Mouse (Mus musculus) stomach, embryonic 14.5 days (tissue): Measurements from ENCODE around the gene Ifitm1. TPM values are rescaled to one million over a fixed set of nuclear protein-coding genes. Genes with fewer than 3 reads are reported as not detected.

Experiments used
- ATAC-seq: fragments of 200-750 bp; cut with Nextera tagmentation; 2 replicates; pipeline ENCODE4 v1.8.0; 2017; ENCODE audit warnings: low read depth, moderate TSS enrichment; ENCODE audit not compliant: insufficient number of reproducible peaks, insufficient read depth, low FRiP score
- H3K27ac ChIP-seq: fragments of 300-500 bp; sonication (generic); 2 replicates; pipeline ENCODE4 v1.5.1; 2014; ENCODE audit warnings: mild to moderate bottlenecking, low read length, moderate library complexity, mixed read lengths
- H3K27me3 ChIP-seq: fragments of 300-500 bp; sonication (generic); 2 replicates; pipeline ENCODE4 v1.6.1; 2014; ENCODE audit warnings: low read length, control low read depth, mixed read lengths; ENCODE audit not compliant: control insufficient read depth, insufficient read depth
- H3K36me3 ChIP-seq: fragments of 300-500 bp; sonication (generic); 2 replicates; pipeline ENCODE4 v1.6.1; 2014; ENCODE audit warnings: mild to moderate bottlenecking, control low read depth, low read length, moderate library complexity, mixed read lengths; ENCODE audit not compliant: control insufficient read depth, insufficient read depth
- H3K4me1 ChIP-seq: fragments of 300-500 bp; sonication (generic); 2 replicates; pipeline ENCODE4 v1.6.1; 2014; ENCODE audit warnings: low read length, control low read depth, mixed read lengths; ENCODE audit not compliant: control insufficient read depth, insufficient read depth
- H3K4me2 ChIP-seq: fragments of 300-500 bp; sonication (generic); replicated peaks from 2 replicates; pipeline ENCODE4 v1.6.1; 2014; ENCODE audit warnings: low read depth, low read length, control low read depth
- H3K4me3 ChIP-seq: fragments of 300-500 bp; sonication (generic); 2 replicates; pipeline ENCODE4 v1.5.1; 2014; ENCODE audit warnings: low read depth, low read length, control low read depth
- H3K9ac ChIP-seq: fragments of 300-500 bp; sonication (generic); replicated peaks from 2 replicates; pipeline ENCODE4 v1.6.1; 2014; ENCODE audit warnings: low read depth, mild to moderate bottlenecking, control low read depth, low read length, moderate library complexity, mixed read lengths
- H3K9me3 ChIP-seq: fragments of 300-500 bp; sonication (generic); 2 replicates; pipeline ENCODE4 v1.6.1; 2016; ENCODE audit warnings: low read depth, low read length, control low read depth; ENCODE audit not compliant: control insufficient read depth
- WGBS: fragments of 180-500 bp; shearing (Covaris S2); extraction: QIAGEN DNeasy Blood & Tissue Kit; methylation state at CpG from one replicate; pipeline ENCODE4 v1.1.7; 2014; 5-methylcytosine and 5-hydroxymethylcytosine counted together
- polyA plus RNA-seq: library from polyadenylated mRNA; unstranded; fragments of >200 nt; fragmentation: Nextera tagmentation; extraction: Ambion mirVana; gene quantifications from 2 replicates; pipeline ENCODE4 v1.2.1, GENCODE M21; 2014

Ifitm1 gene
- polyA plus RNA-seq, 1 experiment from 2014 or later, result 289 TPM

DNA sequence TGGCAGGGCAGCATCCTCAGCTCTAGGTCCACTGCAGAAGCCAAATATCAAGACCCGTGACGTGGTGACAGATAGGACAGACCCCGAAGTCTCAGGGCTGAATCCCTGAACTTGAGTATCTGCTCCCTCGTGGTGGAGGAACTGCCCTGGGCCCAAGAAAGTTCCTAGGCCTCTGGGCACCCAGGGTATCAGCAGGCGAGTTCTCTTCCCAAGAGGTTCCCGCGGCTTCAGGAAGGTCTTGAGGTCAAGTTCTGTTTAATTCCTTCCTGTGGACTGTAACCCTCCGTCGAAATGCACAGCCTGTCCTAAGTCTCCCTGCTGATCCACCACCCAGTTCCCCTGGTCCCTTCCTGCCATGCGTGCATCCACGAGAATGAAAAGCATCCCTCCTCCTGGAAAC lies 13.9 kb upstream of the Ifitm1 start:
- WGBS, result 76% methylated on average over 11 of the region's 11 CpGs
- Histone ChIP-seq H3K27me3 (no peaks in the 10 kb centered on the region), H3K4me2 (peak overlapping the region; percentile 86)

GRCm38 (mm10) chr7:140953800-140954732 lies 13.0 kb upstream of the Ifitm1 start:
- Histone ChIP-seq H3K9ac (peak overlapping the region; percentile 65; the same call in 1 of the 2 replicates), H3K27me3 (no peaks in the 10 kb centered on the region), H3K36me3 (peaks cover 6% of the 10 kb centered on the region; the same call in 1 of the 2 replicates), H3K4me1 (peaks cover 54% of the 10 kb centered on the region), H3K9me3 (no peaks in the 10 kb centered on the region), H3K27ac (peak overlapping the region; percentile 52; the same call in 1 of the 2 replicates), H3K4me2 (peak overlapping the region; percentile 86), H3K4me3 (peak overlapping the region; percentile 74)
- ATAC-seq, result no peak
- 46% methylated on average over 15 of the region's 15 CpGs for WGBS

More for the DNA sequence above, 13.9 kb upstream of the Ifitm1 start:
- Histone ChIP-seq H3K9me3 (no peaks in the 10 kb centered on the region), H3K4me1 (peaks cover 54% of the 10 kb centered on the region), H3K4me3 (0 out of 2 replicates have a peak overlapping the region, but pooled peaks have one; percentile 74), H3K36me3 (peaks cover 15% of the 10 kb centered on the region), H3K9ac (no peak overlapping the region), H3K27ac (peak overlapping the region; percentile 0; the same call in 1 of the 2 replicates)
- no peak for ATAC-seq

DNA sequence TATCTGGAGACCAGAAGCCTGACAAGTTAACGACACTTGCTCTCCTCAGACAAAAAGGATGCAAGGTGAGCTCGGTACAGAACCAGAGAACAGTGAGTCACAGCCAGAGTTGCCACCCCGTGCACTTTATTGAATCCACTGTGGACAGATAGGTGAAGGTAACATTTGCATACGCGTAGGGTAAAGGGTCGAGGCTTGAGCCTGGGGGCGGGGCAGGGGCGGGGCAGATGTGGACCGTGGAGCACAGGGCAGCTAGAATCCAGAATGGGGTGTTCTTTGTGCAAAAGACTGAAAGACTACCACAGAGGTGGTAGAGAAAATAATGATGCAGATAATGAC lies 12.3 kb upstream of the Ifitm1 start:
- no peak for ATAC-seq
- peaks cover 54% of the 10 kb centered on the region for H3K4me1 ChIP-seq
- H3K9me3 ChIP-seq, result no peaks in the 10 kb centered on the region
- no peaks in the 10 kb centered on the region for H3K27me3 ChIP-seq
- H3K27ac ChIP-seq, result peak overlapping the region; percentile 52; the same call in 1 of the 2 replicates
- H3K9ac ChIP-seq, result peak overlapping the region; percentile 65
- peaks cover 2% of the 10 kb centered on the region; the same call in 1 of the 2 replicates for H3K36me3 ChIP-seq
- peak overlapping the region; percentile 74 for H3K4me3 ChIP-seq
- peak overlapping the region; percentile 86 for H3K4me2 ChIP-seq
- WGBS, result 6% methylated on average over 9 of the region's 9 CpGs

- Histone ChIP-seq H3K4me1 (peaks cover 52% of the 10 kb centered on the region), H3K4me3 (peak overlapping the region; percentile 74), H3K27me3 (no peaks in the 10 kb centered on the region), H3K4me2 (peak overlapping the region; percentile 86), H3K27ac (peak overlapping the region; percentile 96), H3K9ac (peak overlapping the region; percentile 65), H3K36me3 (no peaks in the 10 kb centered on the region), H3K9me3 (no peaks in the 10 kb centered on the region)
- 0 out of 2 replicates have a peak, but pooled peaks have one; percentile 1 for ATAC-seq
- 2% methylated on average over 17 of the region's 17 CpGs for WGBS
Observed at GRCm38 (mm10) chr7:140955342-140955741, 11.7 kb upstream of the Ifitm1 start.

GRCm38 (mm10) chr7:140955758-140956555 lies 11.1 kb upstream of the Ifitm1 start, which contains the start of the genes Gm45717 and Ifitm2:
Gene Gm45717, minus strand, starts transcription at chr7:140955937.
Gene Ifitm2, minus strand, starts transcription at chr7:140955987.
- H3K4me3 ChIP-seq, result peak within 1 kb of the TSS; percentile 74
- 6% methylated on average over 11 of the region's 11 CpGs for WGBS
- no peaks in the 10 kb centered on the region for H3K27me3 ChIP-seq
- peak within 1 kb of the TSS; percentile 86 for H3K4me2 ChIP-seq
- peak within 1 kb of the TSS; percentile 96 for H3K27ac ChIP-seq
- peak; percentile 88 for ATAC-seq
- H3K9ac ChIP-seq, result peak within 1 kb of the TSS; percentile 65
- H3K4me1 ChIP-seq, result peaks cover 46% of the 10 kb centered on the region
- H3K36me3 ChIP-seq, result no peaks in the 10 kb centered on the region
- H3K9me3 ChIP-seq, result no peaks in the 10 kb centered on the region

DNA sequence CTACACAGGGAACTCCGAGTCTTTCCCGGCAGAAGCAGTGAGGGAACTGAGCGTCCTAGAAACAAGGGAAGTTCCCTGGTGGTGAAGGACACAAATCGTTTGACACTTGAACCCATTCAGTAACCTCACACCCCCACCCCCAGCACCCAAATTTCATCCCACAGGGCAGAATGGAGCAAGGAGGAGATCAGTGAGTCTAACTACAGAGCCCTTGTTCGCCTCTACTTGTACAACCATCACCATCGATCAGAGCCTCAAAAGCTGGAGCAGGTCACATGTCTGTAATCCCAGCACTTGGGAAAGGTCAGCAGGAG lies 10.5 kb upstream of the Ifitm1 start:
- Histone ChIP-seq H3K27me3 (no peaks in the 10 kb centered on the region), H3K4me1 (peaks cover 41% of the 10 kb centered on the region), H3K27ac (peak overlapping the region; percentile 96), H3K4me2 (0 out of 2 replicates have a peak overlapping the region, but pooled peaks have one; percentile 11), H3K4me3 (no peak overlapping the region), H3K36me3 (no peaks in the 10 kb centered on the region), H3K9ac (no peak overlapping the region), H3K9me3 (no peaks in the 10 kb centered on the region)
- 36% methylated on average over 6 of the region's 6 CpGs for WGBS
- no peak for ATAC-seq

- H3K4me1 ChIP-seq, result peaks cover 17% of the 10 kb centered on the region
- H3K27me3 ChIP-seq, result no peaks in the 10 kb centered on the region
- H3K36me3 ChIP-seq, result no peaks in the 10 kb centered on the region
- H3K9me3 ChIP-seq, result no peaks in the 10 kb centered on the region
- no peak overlapping the region for H3K27ac ChIP-seq
- 15% methylated on average over 9 of the region's 9 CpGs for WGBS
- no peak overlapping the region for H3K4me2 ChIP-seq
- no peak for ATAC-seq
- H3K4me3 ChIP-seq, result no peak overlapping the region
- H3K9ac ChIP-seq, result no peak overlapping the region
Observed at GRCm38 (mm10) chr7:140959181-140959901, 7.7 kb upstream of the Ifitm1 start.

- Histone ChIP-seq H3K4me3 (no peak overlapping the region), H3K4me1 (peaks cover 13% of the 10 kb centered on the region; the same call in 1 of the 2 replicates), H3K9me3 (no peaks in the 10 kb centered on the region), H3K27ac (no peak overlapping the region), H3K9ac (no peak overlapping the region), H3K4me2 (no peak overlapping the region), H3K27me3 (no peaks in the 10 kb centered on the region), H3K36me3 (no peaks in the 10 kb centered on the region)
- WGBS, result 85% methylated on average over 5 of the region's 5 CpGs
- no peak for ATAC-seq
Observed at GRCm38 (mm10) chr7:140960026-140960425, 7.0 kb upstream of the Ifitm1 start.
